Mouse (Mus musculus) C2C12 (cell line): ENCODE data around the gene Lamb3. TPM values are rescaled to one million over a fixed set of nuclear protein-coding genes. Genes with fewer than 3 reads are reported as not detected.
A peak's percentile ranks its signal among the peaks of the same experiment; 100 is the strongest.

Experiments
- H3K27me3 ChIP-seq: one replicate; pipeline ENCODE4 v1.6.1; 2011; ENCODE audit not compliant: control insufficient read depth, insufficient read depth, insufficient read length
- H3K36me3 ChIP-seq: one replicate; pipeline ENCODE4 v1.6.1; 2011; ENCODE audit not compliant: control insufficient read depth, insufficient read depth
- H3K4me3 ChIP-seq: one replicate; pipeline ENCODE4 v1.5.1; 2011; ENCODE audit warnings: mild to moderate bottlenecking, control low read depth; ENCODE audit not compliant: poor library complexity, insufficient read depth, severe bottlenecking
- H3K79me2 ChIP-seq: one replicate; pipeline ENCODE4 v1.6.1; 2011; ENCODE audit not compliant: control insufficient read depth, insufficient read depth
- H3K79me3 ChIP-seq: one replicate; pipeline ENCODE4 v1.6.1; 2011; ENCODE audit warnings: low read depth, control low read depth
- H3ac ChIP-seq: one replicate; pipeline ENCODE3; 2011; ENCODE audit warnings: low read depth; ENCODE audit not compliant: control insufficient read depth, insufficient read length
- CEBPB ChIP-seq: IDR thresholded peaks from one replicate; pipeline ENCODE4 v1.6.1; 2011; ENCODE audit warnings: low read depth, mild to moderate bottlenecking, control low read depth, moderate library complexity
- CTCF ChIP-seq: IDR thresholded peaks from one replicate; pipeline ENCODE4 v1.5.1; 2011; ENCODE audit not compliant: control insufficient read depth, insufficient read depth, insufficient read length
- FOSL1 ChIP-seq: IDR thresholded peaks from one replicate; pipeline ENCODE4 v1.8.0; 2011; ENCODE audit warnings: mild to moderate bottlenecking, low read length; ENCODE audit not compliant: poor library complexity, insufficient read depth, severe bottlenecking
- MAX ChIP-seq: IDR thresholded peaks from one replicate; pipeline ENCODE4 v1.6.1; 2011; ENCODE audit warnings: mild to moderate bottlenecking, control low read depth
- MYOD1 ChIP-seq: IDR thresholded peaks from one replicate; pipeline ENCODE4 v1.6.1; 2011; ENCODE audit warnings: low read depth; ENCODE audit not compliant: control insufficient read depth, insufficient read length
- MYOG ChIP-seq: IDR thresholded peaks from one replicate; pipeline ENCODE4 v1.6.1; 2011; ENCODE audit not compliant: control insufficient read depth, insufficient read length; ENCODE audit errors: extremely low read depth
- USF1 ChIP-seq: IDR thresholded peaks from one replicate; pipeline ENCODE4 v1.6.1; 2011; ENCODE audit warnings: low read depth, mild to moderate bottlenecking, control low read depth, moderate library complexity
- polyA plus RNA-seq: library from polyadenylated mRNA; unstranded; fragments of >200 nt; fragmentation: generic; extraction: Trizol; gene quantifications from one replicate; pipeline ENCODE4 v1.2.1, GENCODE M21; 2012; ENCODE audit warnings: missing spikeins

Gene Lamb3
- polyA plus RNA-seq, 1 experiment = 5.3 TPM

DNA sequence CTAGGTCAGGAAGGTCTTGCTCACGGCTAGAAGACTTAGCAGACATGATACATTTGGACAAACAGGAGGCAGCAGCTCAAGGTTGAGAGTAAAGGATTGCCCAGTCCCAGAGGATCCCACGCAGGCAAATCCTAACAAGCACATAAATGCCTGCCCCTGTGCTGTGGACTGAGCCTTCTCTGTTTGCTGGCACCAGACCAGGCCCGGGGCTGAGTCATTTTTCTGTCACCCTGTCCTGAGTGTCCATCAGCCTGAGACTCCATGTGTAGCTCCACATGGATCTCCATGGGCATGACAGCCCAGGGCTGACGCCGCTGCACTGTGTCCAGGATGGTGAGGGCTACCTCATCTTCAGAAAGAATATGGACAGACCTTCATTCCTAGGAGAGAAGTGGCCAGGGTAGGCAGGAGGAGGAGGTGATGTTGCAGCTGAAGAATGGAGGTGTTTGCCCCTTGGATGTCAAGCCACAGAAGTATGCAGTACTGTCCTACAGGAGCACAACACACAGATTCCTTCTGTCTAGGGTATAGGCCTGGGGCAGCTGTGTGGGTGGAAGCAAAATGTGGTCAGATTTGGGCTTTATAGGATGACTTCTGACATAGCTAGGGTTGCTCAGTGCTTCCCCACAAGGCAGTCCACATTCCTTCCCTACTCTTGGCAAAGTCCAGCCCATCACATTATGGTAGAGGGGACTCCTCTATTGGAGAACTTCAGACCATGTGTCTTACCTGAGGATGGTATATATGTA, 134.9 kb downstream of the Lamb3 start:
- Histone ChIP-seq H3K27me3 (no peaks in the 10 kb centered on the region), H3K79me2 (no peaks in the 10 kb centered on the region), H3K79me3 (no peaks in the 10 kb centered on the region), H3K4me3 (no peak overlapping the region), H3ac (no peak overlapping the region), H3K36me3 (peaks cover 10% of the 10 kb centered on the region)
- TF ChIP-seq MYOD1 = no peak
- TF ChIP-seq CEBPB = no peak
- TF ChIP-seq MYOG = no peak
- TF ChIP-seq USF1 = no peak

DNA sequence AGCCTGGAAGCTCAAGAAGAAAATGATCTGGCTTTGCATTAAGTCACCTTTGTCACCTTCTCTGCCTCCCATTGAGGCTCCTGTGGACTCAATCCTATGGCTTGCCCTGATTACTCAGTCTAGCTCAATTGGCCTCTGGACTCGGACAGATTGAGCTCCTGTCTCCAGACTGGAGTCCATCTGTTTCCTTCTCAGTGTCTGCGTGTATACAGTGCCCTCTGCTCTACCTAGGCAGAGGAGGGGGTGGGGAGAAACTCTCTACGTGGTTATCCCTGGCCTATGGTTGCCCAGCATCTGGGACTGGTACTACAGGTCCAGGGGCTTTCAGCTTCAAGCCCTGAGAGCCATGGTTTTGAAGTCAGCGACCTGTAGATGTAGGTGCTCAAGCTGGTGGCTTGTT, 136.4 kb downstream of the Lamb3 start:
- Histone ChIP-seq H3ac (no peak overlapping the region), H3K79me3 (no peaks in the 10 kb centered on the region), H3K79me2 (no peaks in the 10 kb centered on the region), H3K27me3 (no peaks in the 10 kb centered on the region), H3K36me3 (peaks cover 10% of the 10 kb centered on the region), H3K4me3 (no peak overlapping the region)
- no peak for TF ChIP-seq MAX
- TF ChIP-seq CEBPB = no peak
- no peak for TF ChIP-seq MYOG
- no peak for TF ChIP-seq USF1
- TF ChIP-seq CTCF = no peak
- TF ChIP-seq FOSL1 = no peak
- no peak for TF ChIP-seq MYOD1

DNA sequence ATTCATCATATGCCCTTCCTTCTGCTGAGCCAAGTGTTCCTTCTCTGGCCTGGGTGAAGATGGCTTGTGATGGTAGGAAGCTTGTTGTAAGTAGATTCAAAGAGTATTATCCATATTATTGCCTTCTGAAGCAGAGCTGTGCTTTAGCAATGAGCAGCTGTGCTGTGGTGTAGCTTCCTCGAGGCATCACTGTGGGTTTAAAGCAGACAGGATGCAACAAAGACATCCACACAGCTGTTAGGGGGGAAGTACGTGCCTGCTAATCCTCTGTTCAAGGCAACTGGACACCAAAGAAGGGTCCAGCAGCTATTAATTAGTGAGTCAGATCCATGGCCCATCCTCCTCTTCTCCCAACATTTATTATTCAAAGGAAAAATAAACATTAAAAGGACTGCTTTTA, 137.5 kb downstream of the Lamb3 start:
- Histone ChIP-seq H3K4me3 (no peak overlapping the region), H3K27me3 (no peaks in the 10 kb centered on the region), H3K79me3 (no peaks in the 10 kb centered on the region), H3K79me2 (no peaks in the 10 kb centered on the region), H3ac (no peak overlapping the region), H3K36me3 (peaks cover 4% of the 10 kb centered on the region)
- TF ChIP-seq MYOD1 (peak; percentile 97), CTCF (no peak)

DNA sequence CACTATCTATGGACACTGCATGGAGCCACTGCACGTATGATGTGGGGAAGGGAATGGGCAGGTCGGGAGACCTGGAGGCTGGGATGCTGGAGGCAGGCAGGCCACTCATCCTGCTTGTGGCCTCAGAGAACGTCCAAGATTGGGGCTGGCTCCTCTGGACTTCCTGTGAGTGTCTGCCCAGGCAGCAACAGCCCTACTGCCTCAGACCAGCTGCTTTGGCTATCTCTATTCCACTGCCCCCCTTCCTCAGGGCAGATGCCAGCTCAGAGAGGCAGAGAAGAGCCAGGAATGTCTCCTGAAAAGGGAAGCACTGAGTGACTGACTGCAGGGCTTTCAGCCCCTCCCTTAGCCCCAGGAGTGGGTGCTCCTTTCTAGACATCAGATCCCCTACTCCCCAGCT, 139.4 kb downstream of the Lamb3 start:
- TF ChIP-seq MYOG (no peak), MYOD1 (no peak), MAX (no peak), FOSL1 (no peak), CEBPB (no peak), CTCF (no peak), USF1 (no peak)
- H3K79me3 ChIP-seq = no peaks in the 10 kb centered on the region

DNA sequence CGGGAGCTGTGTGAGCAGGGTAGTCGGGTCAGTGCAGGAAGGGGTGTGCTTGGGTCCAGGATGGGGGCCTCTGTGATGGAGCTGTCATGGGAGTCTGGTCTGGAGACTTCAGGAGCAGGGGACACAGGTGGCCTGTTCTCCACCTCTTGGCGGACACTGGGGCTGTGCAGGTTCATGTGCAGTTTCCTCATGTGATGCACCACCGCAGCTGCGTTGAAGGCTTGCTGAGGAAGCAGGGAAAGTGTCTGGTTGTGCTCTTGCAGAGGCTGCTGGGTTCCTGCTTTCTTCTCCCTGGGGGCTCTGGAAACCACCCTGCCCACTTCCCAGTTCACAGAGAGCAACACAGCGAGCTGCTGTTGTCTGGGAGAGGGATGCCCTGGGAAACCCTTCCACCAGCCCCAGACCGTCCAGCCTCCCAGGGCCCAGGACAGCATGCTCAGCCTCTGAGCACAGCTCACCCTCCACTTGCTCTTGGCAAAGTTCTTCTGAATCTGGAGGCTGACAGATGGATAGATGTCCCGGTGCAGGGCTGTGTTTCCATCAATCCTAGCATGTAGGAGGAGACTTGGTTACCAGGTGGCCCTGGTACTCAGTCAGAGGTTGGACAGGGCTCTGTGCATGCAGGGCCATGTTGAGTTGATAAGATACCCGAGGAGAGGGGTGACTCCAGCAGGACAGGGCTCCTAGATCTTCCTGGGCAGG, 140.9 kb downstream of the Lamb3 start:
- Histone ChIP-seq H3ac (no peak overlapping the region), H3K4me3 (no peak overlapping the region), H3K79me2 (no peaks in the 10 kb centered on the region), H3K79me3 (no peaks in the 10 kb centered on the region), H3K36me3 (peaks cover under 1% of the 10 kb centered on the region), H3K27me3 (no peaks in the 10 kb centered on the region)
- TF ChIP-seq CEBPB = no peak
- TF ChIP-seq MYOG = no peak
- no peak for TF ChIP-seq USF1
- TF ChIP-seq MYOD1 = no peak
- no peak for TF ChIP-seq CTCF
- TF ChIP-seq MAX = no peak
- TF ChIP-seq FOSL1 = no peak

More for the DNA sequence above, 139.4 kb downstream of the Lamb3 start:
- H3K4me3 ChIP-seq = no peak overlapping the region
- H3K79me2 ChIP-seq = no peaks in the 10 kb centered on the region
- peaks cover 4% of the 10 kb centered on the region for H3K36me3 ChIP-seq
- H3K27me3 ChIP-seq = no peaks in the 10 kb centered on the region
- no peak overlapping the region for H3ac ChIP-seq
